ENCODE assay signal across 12 mouse cellular contexts in genomic region chr11:54751502-54751901, GRCm38 (mm10). TPM values are rescaled to one million over a fixed set of nuclear protein-coding genes. Genes with fewer than 3 reads are reported as not detected.
DNase-seq lines count a peak whose midpoint lies in the region; ATAC-seq and TF ChIP-seq lines count a peak whose summit lies in the region.
"Had no signal": no experiment of that assay in that cellular context is flagged by ENCODE, and none has a peak within 500 bp of the region (broad histone marks: within the 10 kb centered on the region; RNA-seq: fewer than 3 reads in every experiment).

No protein-coding gene starts in this region.

- 73% methylated on average over 4 of the region's 4 CpGs for WGBS in hindbrain, embryonic 10.5 days
- WGBS in hindbrain, embryonic 11.5 days: 78% methylated on average over 4 of the region's 4 CpGs
- WGBS in midbrain, postnatal 0 days: 23% methylated on average over 4 of the region's 4 CpGs

- no peak overlapping the region for H3K4me2 ChIP-seq in hindbrain, embryonic 11.5 days (replicated peaks; ENCODE audit: low read depth, low read length)
- no peak overlapping the region for H3K4me2 ChIP-seq in midbrain, postnatal 0 days (ENCODE audit: low read depth, low read length, poor library complexity, severe bottlenecking)
- H3K4me2 ChIP-seq: limb, embryonic 12.5 days had no signal

- no peak overlapping the region for H3K4me3 ChIP-seq in hindbrain, embryonic 10.5 days
- no peak overlapping the region for H3K4me3 ChIP-seq in hindbrain, embryonic 11.5 days (ENCODE audit: low read depth, low read length)
- H3K4me3 ChIP-seq in midbrain, postnatal 0 days (ENCODE audit: low read depth, low read length): no peak overlapping the region
- H3K4me3 ChIP-seq: limb, embryonic 12.5 days had no signal

- peaks cover 86% of the 10 kb centered on the region for H3K36me3 ChIP-seq in hindbrain, embryonic 10.5 days
- peaks cover 7% of the 10 kb centered on the region; the same call in 1 of the 2 replicates for H3K36me3 ChIP-seq in hindbrain, embryonic 11.5 days (ENCODE audit: control insufficient read depth, insufficient read depth, low read length)
- peaks cover 6% of the 10 kb centered on the region; the same call in 1 of the 2 replicates for H3K36me3 ChIP-seq in midbrain, postnatal 0 days (ENCODE audit: insufficient read depth, low read length)

- peaks cover 34% of the 10 kb centered on the region for H3K4me1 ChIP-seq in hindbrain, embryonic 10.5 days (replicated peaks)
- peaks cover 8% of the 10 kb centered on the region for H3K4me1 ChIP-seq in hindbrain, embryonic 11.5 days (replicated peaks; ENCODE audit: control insufficient read depth, insufficient read depth, low read length)
- peaks cover 11% of the 10 kb centered on the region; the same call in 1 of the 2 replicates for H3K4me1 ChIP-seq in midbrain, postnatal 0 days (ENCODE audit: insufficient read depth, low read length)

- no peak for ATAC-seq in hindbrain, embryonic 11.5 days (ENCODE audit: low FRiP score)
- no peak for ATAC-seq in midbrain, postnatal 0 days (ENCODE audit: low FRiP score)

- H3K27ac ChIP-seq in hindbrain, embryonic 10.5 days: peak overlapping the region; percentile 59
- no peak overlapping the region for H3K27ac ChIP-seq in hindbrain, embryonic 11.5 days (ENCODE audit: low read depth, low read length)
- no peak overlapping the region for H3K27ac ChIP-seq in midbrain, postnatal 0 days (ENCODE audit: low read depth, low read length)
- H3K27ac ChIP-seq: limb, embryonic 12.5 days; stomach, postnatal 0 days had no signal

- H3K9me3 ChIP-seq in hindbrain, embryonic 10.5 days: peaks cover 5% of the 10 kb centered on the region; the same call in 1 of the 2 replicates
- H3K9me3 ChIP-seq in hindbrain, embryonic 11.5 days (ENCODE audit: control insufficient read depth, low read length): no peaks in the 10 kb centered on the region
- H3K9me3 ChIP-seq in midbrain, postnatal 0 days (ENCODE audit: low read length): no peaks in the 10 kb centered on the region
- H3K9me3 ChIP-seq: limb, embryonic 12.5 days had no signal

- H3K9ac ChIP-seq in hindbrain, embryonic 11.5 days (ENCODE audit: low read depth, low read length): no peak overlapping the region
- H3K9ac ChIP-seq in midbrain, postnatal 0 days (replicated peaks; ENCODE audit: low read length, poor library complexity, severe bottlenecking): no peak overlapping the region
- H3K9ac ChIP-seq: limb, embryonic 12.5 days had no signal

- DNase-seq in cerebellum, postnatal 14 days: peak; percentile 30 to 38
- DNase-seq in cerebellum, adult 9-10 months: no peak
- no peak for DNase-seq in hindbrain, embryonic 10.5 days (ENCODE audit: low spot score)
- DNase-seq in hindbrain, embryonic 11.5 days (ENCODE audit: low spot score): no peak
- peak; percentile 26 for DNase-seq in ovary, postnatal 36 days (ENCODE audit: low spot score)
- DNase-seq in ovary, postnatal 10 days (ENCODE audit: low spot score): no peak
- peak; percentile 60 for DNase-seq in midbrain, postnatal 0 days (ENCODE audit: low spot score)
- no peak for DNase-seq in layer of hippocampus, postnatal 36 days
- DNase-seq: adrenal gland, postnatal 10 days; lung, postnatal 36 days had no signal

- H3K27me3 ChIP-seq in hindbrain, embryonic 10.5 days (ENCODE audit: insufficient read depth, poor library complexity, severe bottlenecking): no peaks in the 10 kb centered on the region
- no peaks in the 10 kb centered on the region for H3K27me3 ChIP-seq in hindbrain, embryonic 11.5 days (ENCODE audit: control insufficient read depth, insufficient read depth, low read length)
- H3K27me3 ChIP-seq in midbrain, postnatal 0 days (ENCODE audit: insufficient read depth, low read length): no peaks in the 10 kb centered on the region
- H3K27me3 ChIP-seq: limb, embryonic 12.5 days had no signal

- no peak for TF ChIP-seq CTCF in midbrain, postnatal 0 days (IDR thresholded peaks at IDR 0.05)

RNA-seq across cellular contexts. Expression of gene Cdc42se2, which starts 36.0 kb away (rescaled TPM):
- 212 and 247 TPM in 2 replicates for polyA plus RNA-seq in hindbrain, embryonic 10.5 days (2016; fragmentation: Nextera tagmentation; extraction: Ambion mirVana)
- 245 and 257 TPM in 2 replicates for polyA plus RNA-seq in hindbrain, embryonic 11.5 days (2014; fragmentation: Nextera tagmentation; extraction: Ambion mirVana)
- 134 and 137 TPM in 2 replicates for total RNA-seq in midbrain, postnatal 0 days (2014; rRNA removed)
- 130 and 134 TPM in 2 replicates for polyA plus RNA-seq in midbrain, postnatal 0 days (2015; fragmentation: Nextera tagmentation; extraction: Ambion mirVana)
- total RNA-seq in layer of hippocampus, postnatal 36 days (2021): 100 to 1,000 TPM; 141 to 144 TPM

Comparison
In these comparisons a context has a peak if more than half of its experiments do, and no peak if none do; other contexts are left out.
1. DNase-seq: peak in cerebellum, postnatal 14 days (2 of 2), ovary, postnatal 36 days (single experiment) and midbrain, postnatal 0 days (single experiment); none in cerebellum, adult 9-10 months (single experiment), hindbrain, embryonic 10.5 days (single experiment), hindbrain, embryonic 11.5 days (single experiment), ovary, postnatal 10 days (single experiment) and layer of hippocampus, postnatal 36 days (0 of 2).